Mouse (Mus musculus): ENCODE results near the gene Kif9.

DNA sequence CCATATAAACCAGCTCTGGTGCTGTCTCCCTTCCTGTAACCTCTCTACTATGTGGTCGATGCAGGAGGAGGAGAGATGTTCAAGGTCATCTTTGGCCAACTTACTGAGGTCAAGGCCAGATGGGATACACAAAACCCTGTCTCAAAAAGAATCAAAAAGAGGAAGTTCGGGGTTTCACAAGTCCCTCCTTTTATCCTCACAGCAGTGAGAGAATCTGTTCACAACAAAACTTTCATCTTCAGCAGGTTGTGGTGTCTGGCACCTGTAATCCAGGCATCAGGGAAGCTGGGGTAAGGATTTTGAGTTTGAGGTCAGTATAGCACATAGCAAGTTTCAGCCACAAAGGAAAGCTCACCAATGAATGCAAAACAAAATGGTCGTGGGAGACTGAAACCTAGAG lies 53.9 kb downstream of the Kif9 start:
- TF ChIP-seq POLR2A (IDR thresholded peaks at IDR 0.05; ENCODE audit: insufficient read depth, low read length) (no peak), CTCF (IDR thresholded peaks at IDR 0.05; ENCODE audit: low read depth, low read length) (no peak), EP300 (IDR thresholded peaks at IDR 0.05; ENCODE audit: insufficient read depth, low read depth, low read length) (no peak)
